Mouse (Mus musculus): Measurements from ENCODE around the gene Uts2b. TPM values are rescaled to one million over a fixed set of nuclear protein-coding genes. Genes with fewer than 3 reads are reported as not detected.

Uts2b gene
- total and polyA plus RNA-seq, 3 experiments: not detected

DNA sequence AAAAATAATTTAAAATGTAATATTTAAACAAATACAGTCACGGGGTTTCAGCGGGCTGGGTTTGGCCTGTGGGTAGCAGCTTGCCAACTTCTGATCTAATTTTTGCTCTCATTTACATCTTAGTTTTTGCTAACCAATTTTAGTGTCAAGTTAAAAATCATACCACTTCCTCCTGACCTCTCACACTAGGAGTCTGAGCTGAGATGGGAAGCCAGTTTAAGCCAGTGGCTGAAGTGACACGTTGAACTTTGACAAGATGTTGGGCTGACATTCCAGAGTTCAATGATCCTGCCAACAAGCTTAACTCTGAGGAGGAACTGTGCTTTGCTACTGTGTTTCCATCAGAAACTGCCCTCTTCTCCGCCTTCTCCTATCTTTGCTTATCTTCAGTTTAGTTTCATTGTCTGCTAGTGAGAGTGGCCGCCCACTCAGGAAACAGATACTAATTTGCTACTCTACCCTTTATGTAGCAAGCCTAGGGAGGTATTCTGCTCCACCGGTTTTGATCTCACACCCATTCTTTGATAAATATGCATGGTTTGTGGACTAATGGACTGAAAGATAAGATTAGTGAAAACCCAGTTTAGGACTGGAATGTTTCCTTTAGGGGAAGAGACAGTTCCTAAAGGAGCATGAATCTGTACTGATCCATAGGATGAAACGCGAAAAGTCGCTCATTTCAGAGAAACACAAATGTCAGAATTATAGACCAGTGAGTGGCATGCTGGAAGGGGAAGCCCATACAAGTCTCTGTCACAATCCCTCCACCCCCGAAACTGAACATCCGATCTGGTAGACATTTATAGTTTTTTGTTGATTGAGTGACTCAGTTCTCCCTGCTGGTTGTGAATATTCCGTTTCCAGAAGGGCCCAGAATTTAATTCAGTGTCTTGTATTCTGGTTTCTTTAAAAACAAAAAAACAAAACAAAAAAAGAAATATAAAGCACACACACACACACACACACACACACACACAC, 17.9 kb upstream of the Uts2b start:
- peaks cover 0 to 11% of the 10 kb centered on the region in 2 experiments; a peak in 1 of 4 replicates for H3K4me1 ChIP-seq (ENCODE audit: control insufficient read depth in 1 of 2, insufficient read depth in 2 of 2, low read length in 2 of 2)
- DNase-seq (ENCODE audit: low read depth, low spot score): peak; percentile 69
- H3K79me2 ChIP-seq (ENCODE audit: control insufficient read depth, insufficient read depth, low read length, poor library complexity): peaks cover 25% of the 10 kb centered on the region
- H3K36me3 ChIP-seq (ENCODE audit: control insufficient read depth in 1 of 2, insufficient read depth in 2 of 2, low read length in 2 of 2): peaks cover 0 to 14% of the 10 kb centered on the region in 2 experiments; a peak in 3 of 4 replicates
- H3K4me3 ChIP-seq (ENCODE audit: control insufficient read depth in 1 of 2, insufficient read depth in 1 of 2, low read depth in 2 of 2, low read length in 2 of 2): peak overlapping the region; percentile 82 to 96
- no peaks in the 10 kb centered on the region for H3K9me3 ChIP-seq (replicated peaks; ENCODE audit: insufficient read depth, low read length)
- no peaks in the 10 kb centered on the region for H3K27me3 ChIP-seq (ENCODE audit: control insufficient read depth in 1 of 2, insufficient read depth in 2 of 2, low read length in 2 of 2)
- peak overlapping the region; percentile 82 for H3K27ac ChIP-seq (ENCODE audit: control insufficient read depth, low read depth, low read length)
- peak overlapping the region; percentile 92 for H3K9ac ChIP-seq (ENCODE audit: control insufficient read depth, low read depth, low read length, poor library complexity, severe bottlenecking)
- TF ChIP-seq ELF1 (IDR thresholded peaks at IDR 0.05; ENCODE audit: low read depth, low read length) (0 out of 2 replicates have a peak, but pooled peaks have one; percentile 15), TAL1 (IDR thresholded peaks at IDR 0.05; ENCODE audit: low read length) (no peak), USF2 (IDR thresholded peaks at IDR 0.05; ENCODE audit: borderline replicate concordance in 1 of 2, insufficient read depth in 1 of 2, low read depth in 1 of 2, low read length in 2 of 2) (no peak), MAZ (IDR thresholded peaks at IDR 0.05; ENCODE audit: low read depth, low read length) (no peak), POLR2AphosphoS5 (IDR thresholded peaks at IDR 0.05; ENCODE audit: borderline replicate concordance, low read depth, low read length) (no peak), ETS1 (IDR thresholded peaks at IDR 0.05; ENCODE audit: low read depth, low read length) (peak; percentile 46; the same call in 1 of the 2 replicates), BHLHE40 (IDR thresholded peaks at IDR 0.05; ENCODE audit: borderline replicate concordance, low read depth, low read length) (no peak), ZKSCAN1 (IDR thresholded peaks at IDR 0.05; ENCODE audit: low read depth, low read length) (no peak), POLR2A (IDR thresholded peaks at IDR 0.05; ENCODE audit: control insufficient read depth in 1 of 2, insufficient read depth in 1 of 2, low read depth in 1 of 2, low read length in 2 of 2, poor library complexity in 1 of 2) (no peak), ZMIZ1 (IDR thresholded peaks at IDR 0.05; ENCODE audit: low read depth, low read length) (no peak), POLR2AphosphoS2 (IDR thresholded peaks at IDR 0.05; ENCODE audit: low read length) (no peak), CHD1 (IDR thresholded peaks at IDR 0.05; ENCODE audit: low read depth, low read length) (0 out of 2 replicates have a peak, but pooled peaks have one; percentile 58), NELFE (IDR thresholded peaks at IDR 0.05; ENCODE audit: low read depth, low read length) (peak; percentile 9), GATA1 (IDR thresholded peaks at IDR 0.05; ENCODE audit: low read depth, low read length) (peak; percentile 69), UBTF (IDR thresholded peaks at IDR 0.05; ENCODE audit: borderline replicate concordance, insufficient read depth, low read depth, low read length) (no peak), MYB (IDR thresholded peaks at IDR 0.05; ENCODE audit: low read depth, low read length) (no peak), RAD21 (IDR thresholded peaks at IDR 0.05; ENCODE audit: low read depth, low read length) (no peak), MAX (IDR thresholded peaks at IDR 0.05; ENCODE audit: low read length) (0 out of 2 replicates have a peak, but pooled peaks have one; percentile 48), NRF1 (IDR thresholded peaks at IDR 0.05; ENCODE audit: insufficient read depth, low read depth, low read length, poor library complexity, severe bottlenecking) (no peak), MYC (IDR thresholded peaks at IDR 0.05; ENCODE audit: low read depth, low read length) (no peak), E2F4 (IDR thresholded peaks at IDR 0.05; ENCODE audit: borderline replicate concordance, low read depth, low read length) (no peak), ZC3H11A (IDR thresholded peaks at IDR 0.05; ENCODE audit: low read depth, low read length) (no peak), SIN3A (IDR thresholded peaks at IDR 0.05; ENCODE audit: low read length) (peak; percentile 50), TCF12 (IDR thresholded peaks at IDR 0.05; ENCODE audit: low read depth, low read length) (peak; percentile 28; the same call in 1 of the 2 replicates), USF1 (IDR thresholded peaks at IDR 0.05; ENCODE audit: low read depth, low read length) (no peak), GABPA (IDR thresholded peaks at IDR 0.05; ENCODE audit: low read depth, low read length) (no peak), HCFC1 (IDR thresholded peaks at IDR 0.05; ENCODE audit: low read depth, low read length) (0 out of 2 replicates have a peak, but pooled peaks have one; percentile 37), CTCF (IDR thresholded peaks at IDR 0.05 in 2 of 3, conservative IDR thresholded peaks at IDR 0.05 in 1 of 3; ENCODE audit: control insufficient read depth in 1 of 3, insufficient read depth in 1 of 3, low read depth in 2 of 3, low read length in 3 of 3, poor library complexity in 1 of 3, severe bottlenecking in 1 of 3) (no peak), JUND (IDR thresholded peaks at IDR 0.05; ENCODE audit: low read depth, low read length) (no peak), EP300 (IDR thresholded peaks at IDR 0.05; ENCODE audit: low read depth in 1 of 2, low read length in 2 of 2) (peak; percentile 58 to 67; a peak in 3 of 4 replicates), MAFK (IDR thresholded peaks at IDR 0.05; ENCODE audit: borderline replicate concordance, low read depth, low read length) (no peak), SMC3 (IDR thresholded peaks at IDR 0.05; ENCODE audit: low read depth, low read length) (no peak), RCOR1 (IDR thresholded peaks at IDR 0.05; ENCODE audit: low read depth, low read length) (no peak; the same call in 1 of the 2 replicates), MXI1 (IDR thresholded peaks at IDR 0.05; ENCODE audit: low read depth, low read length) (peak; percentile 61; the same call in 1 of the 2 replicates), CHD2 (IDR thresholded peaks at IDR 0.05; ENCODE audit: low read length) (no peak)

Measured in MEL (cell line).